Mouse (Mus musculus) midbrain, embryonic 12.5 days (tissue): ENCODE results near the gene Paqr9. TPM values are rescaled to one million over a fixed set of nuclear protein-coding genes. Genes with fewer than 3 reads are reported as not detected.

Source experiments
- ATAC-seq: fragments of 200-750 bp; cut with Nextera tagmentation; 2 replicates; pipeline ENCODE4 v1.8.0; 2017; ENCODE audit warnings: low read depth, moderate TSS enrichment, moderate library complexity; ENCODE audit not compliant: low FRiP score
- H3K27ac ChIP-seq: fragments of 300-500 bp; sonication (generic); replicated peaks from 2 replicates; pipeline ENCODE4 v1.5.1; 2016; ENCODE audit warnings: mild to moderate bottlenecking
- H3K27me3 ChIP-seq: fragments of 300-500 bp; sonication (generic); 2 replicates; pipeline ENCODE4 v1.6.1; 2016; ENCODE audit warnings: mild to moderate bottlenecking
- H3K36me3 ChIP-seq: fragments of 300-500 bp; sonication (generic); 2 replicates; pipeline ENCODE4 v1.6.1; 2016
- H3K4me1 ChIP-seq: fragments of 300-500 bp; sonication (generic); 2 replicates; pipeline ENCODE4 v1.6.1; 2016
- H3K4me2 ChIP-seq: fragments of 300-500 bp; sonication (generic); replicated peaks from 2 replicates; pipeline ENCODE4 v1.6.1; 2016; ENCODE audit warnings: mild to moderate bottlenecking, moderate library complexity
- H3K4me3 ChIP-seq: fragments of 300-500 bp; sonication (generic); 2 replicates; pipeline ENCODE4 v1.5.1; 2016; ENCODE audit warnings: mild to moderate bottlenecking
- H3K9ac ChIP-seq: fragments of 300-500 bp; sonication (generic); replicated peaks from 2 replicates; pipeline ENCODE4 v1.6.1; 2016; ENCODE audit warnings: mild to moderate bottlenecking, moderate library complexity
- H3K9me3 ChIP-seq: fragments of 300-500 bp; sonication (generic); 2 replicates; pipeline ENCODE4 v1.6.1; 2016; ENCODE audit warnings: mild to moderate bottlenecking
- WGBS: fragments of 180-500 bp; shearing (Covaris S2); methylation state at CpG from one replicate; pipeline ENCODE4 v1.1.7; 2016; 5-methylcytosine and 5-hydroxymethylcytosine counted together
- polyA plus RNA-seq: library from polyadenylated mRNA; unstranded; fragments of >200 nt; fragmentation: Nextera tagmentation; extraction: Ambion mirVana; gene quantifications from 2 replicates; pipeline ENCODE4 v1.2.1, GENCODE M21; 2016

The Paqr9 gene
- polyA plus RNA-seq, 1 experiment from 2014 or later, result 0.64 TPM

DNA sequence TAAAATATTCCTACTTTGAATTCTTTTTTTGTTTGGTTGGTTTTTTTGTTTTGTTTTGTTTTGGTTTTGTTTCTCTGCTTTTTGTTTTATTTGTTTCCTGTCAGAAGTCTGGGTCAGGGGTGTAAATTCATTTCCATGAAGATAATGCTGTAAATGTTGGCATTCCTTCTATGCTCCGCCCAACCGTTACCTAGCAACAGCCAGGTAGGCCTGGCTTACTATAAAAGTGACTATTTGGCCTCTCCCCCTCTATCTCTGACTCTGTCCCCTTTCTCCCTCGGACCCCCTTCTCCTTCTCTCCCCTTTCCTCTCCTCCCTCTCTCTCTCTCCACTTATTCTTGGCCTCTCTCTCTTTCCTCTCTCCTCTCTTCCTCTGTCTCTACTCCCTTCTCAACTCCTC lies 56.5 kb downstream of the Paqr9 start:
- no peak for ATAC-seq
- no peak overlapping the region for H3K4me2 ChIP-seq

More for the DNA sequence above, 56.5 kb downstream of the Paqr9 start:
- 84% methylated on average over 3 of the region's 3 CpGs for WGBS
- no peaks in the 10 kb centered on the region for H3K9me3 ChIP-seq
- no peak overlapping the region for H3K27ac ChIP-seq
- H3K36me3 ChIP-seq, result no peaks in the 10 kb centered on the region
- 0 out of 2 replicates have a peak, but pooled peaks cover 3% of the 10 kb centered on the region for H3K27me3 ChIP-seq
- H3K4me3 ChIP-seq, result no peak overlapping the region
- H3K9ac ChIP-seq, result no peak overlapping the region
- peaks cover 7% of the 10 kb centered on the region; the same call in 1 of the 2 replicates for H3K4me1 ChIP-seq

Other genes starting within 250 kb of the Paqr9 start
- 7.2 and 8.5 TPM in 2 replicates for gene Chst2, start 152.9 kb upstream of the Paqr9 start, polyA plus RNA-seq
- gene U2surp, start 47.7 kb upstream of the Paqr9 start, polyA plus RNA-seq, result 166 and 170 TPM in 2 replicates
- gene Pcolce2, start 77.9 kb downstream of the Paqr9 start, polyA plus RNA-seq, result 2.1 and 2.5 TPM in 2 replicates
- 5.6 and 6.1 TPM in 2 replicates for gene Trpc1, start 190.7 kb downstream of the Paqr9 start, polyA plus RNA-seq